Mouse (Mus musculus): ENCODE measurements around the gene Olfr913.

The Olfr913 gene

GRCm38 (mm10) chr9:38592459-38592858, at the start of gene Olfr913:
TSS of gene Olfr913 (plus strand) at chr9:38592759.
- no peak for DNase-seq (ENCODE audit: extremely low read depth, low read depth)

- DNase-seq (ENCODE audit: extremely low read depth, low read depth): no peak
These were observed 12.7 kb upstream of the Olfr913 start, which contains the start of gene Olfr912 for GRCm38 (mm10) chr9:38579878-38580277. TSS of gene Olfr912 (plus strand) at chr9:38580178.

- DNase-seq (ENCODE audit: extremely low read depth, low read depth): no peak
These were observed 1.5 kb upstream of the Olfr913 start for GRCm38 (mm10) chr9:38591056-38591455.

- DNase-seq (ENCODE audit: extremely low read depth, low read depth): no peak
These were observed 12.2 kb downstream of the Olfr913 start, which contains the start of gene Olfr914 for GRCm38 (mm10) chr9:38604802-38605201. TSS of gene Olfr914 (plus strand) at chr9:38605102.

- DNase-seq (ENCODE audit: extremely low read depth, low read depth): no peak
These were observed 39.8 kb downstream of the Olfr913 start for GRCm38 (mm10) chr9:38632406-38632805.

All from MEL-GATA-1-ER (cell line).